Mouse (Mus musculus) CH12.LX (cell line): ENCODE data around the gene Dennd5b.

Source experiments
- BHLHE40 ChIP-seq: IDR thresholded peaks from 2 replicates; pipeline ENCODE4 v1.6.1; 2011; ENCODE audit warnings: mild to moderate bottlenecking, low read depth, low read length, improper control_type of control experiment
- CTCF ChIP-seq, 2 experiments: IDR thresholded peaks in 1 of 2; conservative IDR thresholded peaks in 1 of 2; 2 replicates each; pipeline ENCODE4 v1.5.1; 2011 to 2012; ENCODE audit warnings: low read depth in 2 of 2, low read length in 2 of 2, improper control_type of control experiment in 1 of 2, inconsistent platforms in 1 of 2, mild to moderate bottlenecking in 1 of 2, moderate library complexity in 1 of 2
- EP300 ChIP-seq: IDR thresholded peaks from 2 replicates; pipeline ENCODE4 v1.6.1; 2011; ENCODE audit warnings: low read length, improper control_type of control experiment
- JUND ChIP-seq: conservative IDR thresholded peaks from 2 replicates; pipeline ENCODE4 v1.6.1; 2011; ENCODE audit warnings: low read depth, low read length, improper control_type of control experiment
- MAFK ChIP-seq: IDR thresholded peaks from 2 replicates; pipeline ENCODE4 v1.6.1; 2011; ENCODE audit warnings: low read length, improper control_type of control experiment; ENCODE audit not compliant: insufficient replicate concordance
- MAX ChIP-seq: IDR thresholded peaks from 2 replicates; pipeline ENCODE4 v1.6.1; 2011; ENCODE audit warnings: low read length, improper control_type of control experiment
- MYC ChIP-seq: IDR thresholded peaks from 2 replicates; pipeline ENCODE4 v1.6.1; 2011; ENCODE audit warnings: low read depth, mild to moderate bottlenecking, improper control_type of control experiment, low read length
- NRF1 ChIP-seq: IDR thresholded peaks from 2 replicates; pipeline ENCODE4 v1.6.1; 2014; ENCODE audit warnings: low read depth, mild to moderate bottlenecking, inconsistent platforms, low read length, improper control_type of control experiment, moderate library complexity
- PAX5 ChIP-seq: IDR thresholded peaks from 2 replicates; pipeline ENCODE4 v1.6.1; 2012; ENCODE audit warnings: low read length, inconsistent platforms, mixed read lengths
- POLR2A ChIP-seq: IDR thresholded peaks from 2 replicates; pipeline ENCODE4 v1.6.1; 2011; ENCODE audit warnings: low read depth, mild to moderate bottlenecking, improper control_type of control experiment, low read length
- SMC3 ChIP-seq: IDR thresholded peaks from 2 replicates; pipeline ENCODE4 v1.6.1; 2011; ENCODE audit warnings: low read depth, low read length, improper control_type of control experiment
- TBP ChIP-seq: conservative IDR thresholded peaks from 2 replicates; pipeline ENCODE4 v1.6.1; 2011; ENCODE audit warnings: low read depth, low read length, improper control_type of control experiment
- USF1 ChIP-seq: IDR thresholded peaks from 2 replicates; pipeline ENCODE4 v1.6.1; 2014; ENCODE audit warnings: low read depth, mild to moderate bottlenecking, inconsistent platforms, low read length, improper control_type of control experiment

GRCm38 (mm10) chr6:148972891-148973290, 128.6 kb downstream of the Dennd5b start:
- TF ChIP-seq MYC: no peak
- TF ChIP-seq PAX5: no peak
- no peak for TF ChIP-seq POLR2A
- no peak for TF ChIP-seq CTCF (conservative IDR thresholded peaks at IDR 0.05 in 1 of 2, IDR thresholded peaks at IDR 0.05 in 1 of 2; ENCODE audit: low read depth in 2 of 2, low read length in 2 of 2)
- no peak for TF ChIP-seq NRF1
- TF ChIP-seq EP300: no peak
- no peak for TF ChIP-seq JUND
- TF ChIP-seq SMC3: no peak
- TF ChIP-seq USF1: no peak
- no peak for TF ChIP-seq BHLHE40
- TF ChIP-seq MAX: no peak
- no peak for TF ChIP-seq TBP
- TF ChIP-seq MAFK: no peak
